Mouse (Mus musculus) neural tube, embryonic 15.5 days (tissue): ENCODE measurements around the gene Wdr90. TPM values are rescaled to one million over a fixed set of nuclear protein-coding genes. Genes with fewer than 3 reads are reported as not detected.

Experiments used
- ATAC-seq: fragments of 200-750 bp; cut with Nextera tagmentation; 2 replicates; pipeline ENCODE4 v1.8.0; 2017; ENCODE audit warnings: mild to moderate bottlenecking, moderate TSS enrichment, moderate library complexity; ENCODE audit not compliant: low FRiP score
- H3K27ac ChIP-seq: fragments of 300-500 bp; sonication (generic); replicated peaks from 2 replicates; pipeline ENCODE4 v1.5.1; 2015; ENCODE audit warnings: mild to moderate bottlenecking, inconsistent platforms
- H3K27me3 ChIP-seq: fragments of 300-500 bp; sonication (generic); replicated peaks from 2 replicates; pipeline ENCODE4 v1.6.1; 2015; ENCODE audit warnings: inconsistent platforms
- H3K36me3 ChIP-seq: fragments of 300-500 bp; sonication (generic); 2 replicates; pipeline ENCODE4 v1.6.1; 2015; ENCODE audit warnings: inconsistent platforms
- H3K4me1 ChIP-seq: fragments of 300-500 bp; sonication (generic); 2 replicates; pipeline ENCODE4 v1.6.1; 2015; ENCODE audit warnings: inconsistent platforms
- H3K4me2 ChIP-seq: fragments of 300-500 bp; sonication (generic); 2 replicates; pipeline ENCODE4 v1.6.1; 2015; ENCODE audit warnings: inconsistent platforms, mild to moderate bottlenecking, moderate library complexity
- H3K4me3 ChIP-seq: fragments of 300-500 bp; sonication (generic); replicated peaks from 2 replicates; pipeline ENCODE4 v1.5.1; 2015; ENCODE audit warnings: mild to moderate bottlenecking, inconsistent platforms
- H3K9ac ChIP-seq: fragments of 300-500 bp; sonication (generic); replicated peaks from 2 replicates; pipeline ENCODE4 v1.6.1; 2015; ENCODE audit warnings: mild to moderate bottlenecking, inconsistent platforms
- H3K9me3 ChIP-seq: fragments of 300-500 bp; sonication (generic); replicated peaks from 2 replicates; pipeline ENCODE4 v1.6.1; 2016; ENCODE audit warnings: inconsistent platforms
- WGBS: fragments of 180-500 bp; shearing (Covaris S2); methylation state at CpG from one replicate; pipeline ENCODE4 v1.1.7; 2015; ENCODE audit warnings: mixed read lengths; 5-methylcytosine and 5-hydroxymethylcytosine counted together
- polyA plus RNA-seq: library from polyadenylated mRNA; unstranded; fragments of >200 nt; fragmentation: Nextera tagmentation; extraction: Ambion mirVana; gene quantifications from 2 replicates; pipeline ENCODE4 v1.2.1, GENCODE M21; 2015

Wdr90 gene
- 15.5 and 18.1 TPM in 2 replicates for polyA plus RNA-seq

DNA sequence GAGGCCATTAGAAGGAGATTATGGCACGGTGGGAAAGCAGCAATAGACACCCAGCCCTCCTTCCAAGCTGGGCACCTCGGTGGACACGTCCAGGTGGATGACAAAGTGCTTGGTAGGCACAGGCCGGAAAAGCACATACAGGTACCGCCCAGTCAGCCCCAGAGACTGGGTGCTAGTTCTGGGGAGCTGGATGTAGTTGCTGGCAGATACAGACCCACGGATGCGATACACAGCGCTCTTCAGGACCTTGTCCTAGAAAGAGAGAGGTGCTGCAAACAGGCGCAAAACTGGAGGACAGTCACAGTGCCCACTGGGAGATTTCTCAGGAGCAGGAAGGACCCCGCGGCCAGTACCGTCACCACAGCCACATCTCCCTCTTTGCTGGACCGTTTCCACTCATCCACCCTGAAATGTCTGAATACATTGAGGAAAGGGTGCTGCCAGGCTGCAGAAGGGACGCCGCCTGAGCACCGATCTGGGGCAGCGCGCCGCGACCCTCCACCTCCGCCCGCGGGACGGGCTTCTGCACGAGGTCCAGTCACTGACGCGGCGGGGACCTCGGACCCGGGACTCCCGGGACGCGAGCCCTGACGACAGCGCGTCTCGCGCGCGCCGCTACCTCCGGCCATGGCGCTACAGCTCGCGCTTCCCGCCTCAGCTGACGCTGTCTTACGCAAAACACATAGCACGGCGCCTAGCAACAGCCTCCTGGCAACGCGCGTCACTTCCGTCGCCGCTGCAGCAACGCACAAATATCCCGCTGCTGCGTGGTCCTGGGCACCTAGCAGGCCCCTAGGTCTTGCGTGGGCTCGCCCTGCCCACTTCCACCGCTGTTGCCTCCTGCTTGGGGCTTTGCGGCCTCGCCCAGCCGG, at the start of gene Wdr90:
Gene Wdr90, minus strand, starts transcription at position 670 of the 872 bp plus-strand sequence.
- WGBS: 3% methylated on average over 65 of the region's 65 CpGs
- Histone ChIP-seq H3K9me3 (no peaks in the 10 kb centered on the region), H3K27me3 (no peaks in the 10 kb centered on the region), H3K4me3 (peak within 1 kb of the TSS; percentile 71), H3K4me1 (peaks cover 18% of the 10 kb centered on the region), H3K4me2 (peak within 1 kb of the TSS; percentile 91), H3K27ac (peak within 1 kb of the TSS; percentile 90), H3K9ac (peak within 1 kb of the TSS; percentile 92), H3K36me3 (peaks cover 6% of the 10 kb centered on the region; the same call in 1 of the 2 replicates)
- ATAC-seq: peak; percentile 95

DNA sequence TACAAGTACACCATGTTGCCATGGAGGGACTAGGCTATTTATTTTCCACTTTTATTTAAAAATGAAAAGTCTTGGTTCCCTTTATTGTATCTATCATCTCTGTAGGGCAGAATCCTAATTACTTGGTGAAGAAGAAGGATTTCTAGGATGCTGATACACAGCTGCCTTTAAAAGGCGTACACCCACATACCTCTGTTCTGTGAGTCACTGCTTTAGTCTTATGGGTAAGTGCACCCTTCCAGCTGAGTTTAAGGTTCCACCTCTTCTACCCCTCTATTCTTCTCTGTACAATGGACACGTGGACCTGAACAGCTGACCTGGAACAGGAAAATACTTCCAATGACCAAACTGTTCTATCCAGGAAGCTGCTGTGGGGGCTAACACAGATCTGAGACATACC, 46.3 kb upstream of the Wdr90 start:
- H3K4me2 ChIP-seq: no peak overlapping the region
- peaks cover 2% of the 10 kb centered on the region; the same call in 1 of the 2 replicates for H3K36me3 ChIP-seq
- H3K4me3 ChIP-seq: no peak overlapping the region
- 89% methylated on average over 2 of the region's 2 CpGs for WGBS
- H3K9me3 ChIP-seq: no peaks in the 10 kb centered on the region
- no peaks in the 10 kb centered on the region for H3K4me1 ChIP-seq
- no peak for ATAC-seq
- H3K9ac ChIP-seq: no peak overlapping the region
- no peak overlapping the region for H3K27ac ChIP-seq
- H3K27me3 ChIP-seq: no peaks in the 10 kb centered on the region

DNA sequence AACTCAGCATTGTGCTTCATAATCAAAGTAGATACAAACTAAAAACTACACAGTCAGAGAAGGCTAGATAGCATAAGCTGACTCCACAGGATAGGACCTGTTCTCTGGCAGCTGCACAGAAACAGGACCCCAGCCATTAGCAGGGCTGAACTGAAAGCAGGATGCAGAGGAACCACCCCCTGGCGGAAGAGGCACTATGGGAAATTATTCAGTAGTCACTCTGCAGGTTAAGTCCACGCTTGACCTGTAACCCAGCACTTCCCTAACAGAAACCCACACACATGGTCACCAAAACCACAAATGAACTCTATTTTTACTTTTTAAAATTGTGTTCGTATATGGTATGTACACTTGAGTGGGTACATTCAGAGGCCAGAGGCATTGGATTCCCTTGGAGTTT, 41.8 kb upstream of the Wdr90 start:
- no peaks in the 10 kb centered on the region for H3K9me3 ChIP-seq
- no peaks in the 10 kb centered on the region for H3K27me3 ChIP-seq
- no peak overlapping the region for H3K9ac ChIP-seq
- no peak for ATAC-seq
- WGBS: 93% methylated on average over 3 of the region's 3 CpGs
- peaks cover 6% of the 10 kb centered on the region for H3K36me3 ChIP-seq
- H3K4me2 ChIP-seq: no peak overlapping the region
- H3K4me3 ChIP-seq: no peak overlapping the region
- no peaks in the 10 kb centered on the region for H3K4me1 ChIP-seq
- H3K27ac ChIP-seq: no peak overlapping the region

DNA sequence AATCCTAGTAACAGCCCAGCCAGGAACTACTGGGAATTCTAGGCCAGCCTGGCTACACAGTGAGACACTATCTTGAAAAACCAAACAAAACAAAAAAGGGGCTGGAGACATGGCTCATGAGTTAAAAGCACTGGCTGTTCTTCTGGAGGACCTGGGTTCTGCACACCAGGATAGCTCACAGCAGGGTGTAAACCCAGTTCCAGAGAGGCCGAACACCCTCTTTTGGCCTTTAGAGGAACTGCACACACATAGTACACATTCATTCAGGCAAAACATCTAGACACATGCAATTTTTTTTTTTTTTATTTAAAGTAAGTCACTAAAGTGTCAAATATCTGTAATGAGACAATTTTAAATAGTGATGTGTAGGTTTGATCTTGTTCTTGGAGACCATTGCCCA, 38.9 kb upstream of the Wdr90 start:
- Histone ChIP-seq H3K9ac (no peak overlapping the region), H3K36me3 (peaks cover 4% of the 10 kb centered on the region), H3K9me3 (no peaks in the 10 kb centered on the region), H3K4me3 (no peak overlapping the region), H3K27ac (no peak overlapping the region), H3K27me3 (no peaks in the 10 kb centered on the region), H3K4me1 (no peaks in the 10 kb centered on the region), H3K4me2 (no peak overlapping the region)
- WGBS: 97% methylated on average over 1 of the region's 1 CpGs
- ATAC-seq: no peak

DNA sequence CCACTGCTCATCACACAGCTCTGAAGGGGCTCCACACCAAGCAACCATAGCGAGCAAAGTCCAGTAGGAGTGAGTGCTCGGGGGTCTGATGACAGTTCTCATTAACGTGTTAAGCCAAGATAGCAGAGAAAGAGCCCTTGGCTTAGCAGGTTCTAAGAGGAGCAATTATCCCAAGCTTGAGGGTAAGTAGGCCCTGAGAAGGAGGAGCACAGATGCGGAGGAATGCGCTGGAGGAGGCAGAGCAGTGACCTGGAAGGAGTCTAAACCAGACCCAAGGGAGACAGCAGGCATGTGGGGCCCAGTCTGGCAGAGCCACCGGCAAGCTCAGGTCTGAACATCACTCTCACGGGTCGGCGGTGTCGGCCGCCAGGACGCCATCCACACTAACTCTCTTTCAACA, 34.6 kb upstream of the Wdr90 start:
- Histone ChIP-seq H3K27ac (no peak overlapping the region), H3K36me3 (peaks cover 3% of the 10 kb centered on the region), H3K27me3 (no peaks in the 10 kb centered on the region), H3K4me2 (no peak overlapping the region), H3K9me3 (no peaks in the 10 kb centered on the region), H3K4me1 (peaks cover 6% of the 10 kb centered on the region; the same call in 1 of the 2 replicates), H3K4me3 (no peak overlapping the region), H3K9ac (no peak overlapping the region)
- 75% methylated on average over 12 of the region's 12 CpGs for WGBS
- no peak for ATAC-seq

DNA sequence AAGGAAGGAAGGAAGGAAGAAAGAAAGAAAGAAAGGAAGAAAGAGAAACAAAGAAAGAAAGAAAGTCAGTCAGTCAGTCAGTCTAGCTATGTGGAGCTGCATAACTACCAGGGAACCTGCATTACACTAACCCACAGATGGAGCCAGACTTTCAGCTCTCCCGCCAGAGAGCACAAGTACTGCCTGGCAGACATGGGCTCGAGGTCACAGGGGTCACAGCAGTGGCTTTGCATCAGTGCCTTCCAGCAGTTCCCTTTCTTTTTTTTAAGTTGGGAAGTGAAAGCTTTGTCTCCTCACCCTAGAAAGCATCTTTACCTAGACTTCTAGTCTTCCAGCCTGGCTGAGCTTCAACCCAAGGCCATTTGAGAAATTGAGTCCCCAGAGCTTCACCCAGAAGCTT, 34.1 kb upstream of the Wdr90 start:
- H3K27ac ChIP-seq: no peak overlapping the region

DNA sequence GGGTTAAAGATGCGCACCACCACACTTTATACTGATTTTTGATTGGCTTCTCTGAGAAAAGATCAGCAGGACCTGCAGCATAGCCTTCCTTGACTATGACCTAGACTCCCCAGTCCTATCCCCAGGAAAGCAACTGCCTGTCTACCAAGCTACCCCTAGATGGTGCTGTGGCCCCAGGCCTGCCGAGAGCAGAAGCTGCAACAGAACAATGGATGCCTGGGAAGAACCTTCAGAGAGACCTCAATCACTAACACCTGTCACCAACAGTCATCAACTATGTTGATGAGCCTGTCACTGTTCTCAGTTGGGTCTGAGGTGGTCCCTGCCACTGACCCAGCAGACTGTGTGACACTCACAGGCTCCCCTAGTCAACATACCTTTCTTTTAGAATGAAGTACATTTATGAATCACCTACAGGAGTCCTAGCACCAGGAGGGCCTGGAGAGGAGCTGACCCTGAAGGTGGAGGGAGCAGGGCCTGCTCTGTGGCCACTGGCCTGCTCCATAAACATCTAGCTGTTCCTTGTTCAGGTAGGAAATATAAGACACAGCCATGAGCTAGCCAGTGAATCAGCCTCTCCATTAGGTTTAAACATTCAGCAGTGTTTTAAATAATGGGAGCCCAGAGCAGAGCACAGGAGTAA, 32.8 kb upstream of the Wdr90 start:
- H3K4me3 ChIP-seq: no peak overlapping the region
- peaks cover 6% of the 10 kb centered on the region; the same call in 1 of the 2 replicates for H3K4me1 ChIP-seq
- H3K9ac ChIP-seq: peak overlapping the region; percentile 26; the same call in 1 of the 2 replicates
- peaks cover 13% of the 10 kb centered on the region for H3K36me3 ChIP-seq
- H3K4me2 ChIP-seq: no peak overlapping the region
- H3K27ac ChIP-seq: peak overlapping the region; percentile 66
- peak; percentile 88 for ATAC-seq
- H3K9me3 ChIP-seq: no peaks in the 10 kb centered on the region
- no peaks in the 10 kb centered on the region for H3K27me3 ChIP-seq
- 39% methylated on average over 2 of the region's 2 CpGs for WGBS

More for the DNA sequence above, 34.1 kb upstream of the Wdr90 start:
- no peak overlapping the region for H3K9ac ChIP-seq
- no peaks in the 10 kb centered on the region for H3K9me3 ChIP-seq
- ATAC-seq: no peak
- H3K4me2 ChIP-seq: no peak overlapping the region
- 43% methylated on average over 2 of the region's 2 CpGs for WGBS
- H3K36me3 ChIP-seq: 0 out of 2 replicates have a peak, but pooled peaks cover under 1% of the 10 kb centered on the region
- H3K4me1 ChIP-seq: peaks cover 6% of the 10 kb centered on the region; the same call in 1 of the 2 replicates
- H3K4me3 ChIP-seq: no peak overlapping the region
- no peaks in the 10 kb centered on the region for H3K27me3 ChIP-seq

DNA sequence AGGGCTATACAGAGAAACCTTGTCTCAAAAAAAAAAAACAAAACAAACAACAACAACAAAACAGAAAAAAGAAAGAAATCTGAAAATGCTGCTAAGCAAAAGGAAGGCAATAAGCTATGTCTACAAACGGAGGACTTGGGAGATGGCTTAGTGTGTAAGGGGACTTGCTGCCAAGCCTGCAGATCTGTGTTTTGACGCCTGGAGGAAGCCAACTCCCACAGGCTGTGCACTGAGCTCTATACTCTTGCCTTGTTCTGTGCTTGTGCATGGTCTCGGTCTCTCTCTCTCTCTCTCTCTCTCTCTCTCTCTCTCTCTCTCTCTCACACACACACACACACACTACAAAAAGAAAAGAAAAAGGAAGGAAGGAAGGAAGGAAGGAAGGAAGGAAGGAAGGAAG, 27.5 kb upstream of the Wdr90 start:
- WGBS: 90% methylated on average over 3 of the region's 3 CpGs
- H3K4me1 ChIP-seq: 0 out of 2 replicates have a peak, but pooled peaks cover 4% of the 10 kb centered on the region
- no peaks in the 10 kb centered on the region for H3K9me3 ChIP-seq
- no peak overlapping the region for H3K4me2 ChIP-seq
- H3K27me3 ChIP-seq: no peaks in the 10 kb centered on the region
- H3K4me3 ChIP-seq: no peak overlapping the region
- peaks cover 37% of the 10 kb centered on the region for H3K36me3 ChIP-seq
- no peak for ATAC-seq
- no peak overlapping the region for H3K27ac ChIP-seq
- H3K9ac ChIP-seq: no peak overlapping the region

DNA sequence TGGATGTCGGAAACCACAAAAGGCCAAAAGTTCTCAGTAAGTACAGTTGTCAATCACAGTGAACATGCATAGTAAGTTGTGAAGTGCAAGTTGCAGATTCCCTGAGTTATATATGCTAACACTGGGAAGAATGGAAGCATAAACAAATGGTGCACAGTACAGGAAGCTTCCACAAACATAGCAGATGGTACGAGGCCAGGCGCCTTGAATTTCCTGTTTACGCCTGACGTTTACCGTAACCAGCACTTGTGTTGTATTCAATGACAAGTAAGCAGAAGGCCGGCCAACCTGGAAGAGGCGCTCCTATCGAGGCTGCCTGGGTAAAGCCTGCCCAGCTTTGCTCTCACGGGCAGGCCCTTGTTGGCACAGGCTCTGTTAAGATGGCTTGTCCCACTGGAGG, 26.2 kb upstream of the Wdr90 start:
- H3K4me3 ChIP-seq: no peak overlapping the region
- 90% methylated on average over 10 of the region's 10 CpGs for WGBS
- no peak overlapping the region for H3K27ac ChIP-seq
- ATAC-seq: no peak
- no peaks in the 10 kb centered on the region for H3K27me3 ChIP-seq
- no peaks in the 10 kb centered on the region for H3K9me3 ChIP-seq
- peaks cover 50% of the 10 kb centered on the region for H3K36me3 ChIP-seq
- H3K9ac ChIP-seq: no peak overlapping the region
- 0 out of 2 replicates have a peak, but pooled peaks cover 4% of the 10 kb centered on the region for H3K4me1 ChIP-seq
- H3K4me2 ChIP-seq: no peak overlapping the region

DNA sequence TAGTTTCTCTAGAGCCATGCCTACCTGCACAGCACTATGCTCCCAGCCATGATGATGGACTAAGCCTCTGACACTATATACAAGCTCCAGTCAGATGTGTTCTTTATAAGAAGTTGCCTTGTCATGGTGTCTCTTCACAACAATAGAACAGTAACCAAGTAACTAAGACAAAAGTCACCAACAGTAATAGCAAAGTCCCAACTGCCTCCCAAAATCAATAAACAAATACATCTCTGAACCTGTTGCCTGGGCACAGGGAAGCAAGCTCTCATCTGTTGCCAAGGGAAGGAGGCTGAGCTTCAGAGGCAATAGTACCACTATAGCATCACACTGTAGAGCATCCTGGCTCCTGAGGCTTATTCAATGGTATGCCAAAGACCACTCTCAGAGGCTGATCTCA, 25.5 kb upstream of the Wdr90 start:
- Histone ChIP-seq H3K4me1 (0 out of 2 replicates have a peak, but pooled peaks cover 4% of the 10 kb centered on the region), H3K9ac (no peak overlapping the region), H3K4me2 (no peak overlapping the region), H3K9me3 (no peaks in the 10 kb centered on the region), H3K4me3 (no peak overlapping the region), H3K36me3 (peaks cover 51% of the 10 kb centered on the region), H3K27ac (no peak overlapping the region), H3K27me3 (no peaks in the 10 kb centered on the region)
- ATAC-seq: no peak

DNA sequence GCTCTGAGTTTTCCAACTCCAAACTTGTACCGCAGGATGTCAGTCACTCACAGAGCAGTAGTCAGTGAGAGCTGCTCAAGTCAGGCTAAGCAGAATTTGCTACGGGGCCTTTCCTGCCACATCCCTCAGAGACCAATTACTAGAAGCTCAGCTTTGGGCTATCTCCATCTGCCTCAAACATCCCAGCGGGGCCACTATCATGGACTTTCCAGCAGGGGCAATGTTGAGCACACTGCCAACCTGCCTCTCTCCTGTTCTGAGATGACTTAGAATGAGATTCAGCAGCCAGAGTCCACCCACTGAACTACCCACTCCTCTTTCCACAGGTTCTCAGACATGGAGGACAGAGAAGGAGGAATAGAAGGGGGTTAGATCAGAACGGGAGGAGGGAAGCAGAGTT, 24.3 kb upstream of the Wdr90 start:
- Histone ChIP-seq H3K9ac (no peak overlapping the region), H3K27me3 (no peaks in the 10 kb centered on the region), H3K4me3 (no peak overlapping the region), H3K4me1 (peaks cover 12% of the 10 kb centered on the region; the same call in 1 of the 2 replicates), H3K36me3 (peaks cover 51% of the 10 kb centered on the region), H3K9me3 (no peaks in the 10 kb centered on the region), H3K4me2 (no peak overlapping the region), H3K27ac (no peak overlapping the region)
- 62% methylated on average over 4 of the region's 4 CpGs for WGBS
- no peak for ATAC-seq

DNA sequence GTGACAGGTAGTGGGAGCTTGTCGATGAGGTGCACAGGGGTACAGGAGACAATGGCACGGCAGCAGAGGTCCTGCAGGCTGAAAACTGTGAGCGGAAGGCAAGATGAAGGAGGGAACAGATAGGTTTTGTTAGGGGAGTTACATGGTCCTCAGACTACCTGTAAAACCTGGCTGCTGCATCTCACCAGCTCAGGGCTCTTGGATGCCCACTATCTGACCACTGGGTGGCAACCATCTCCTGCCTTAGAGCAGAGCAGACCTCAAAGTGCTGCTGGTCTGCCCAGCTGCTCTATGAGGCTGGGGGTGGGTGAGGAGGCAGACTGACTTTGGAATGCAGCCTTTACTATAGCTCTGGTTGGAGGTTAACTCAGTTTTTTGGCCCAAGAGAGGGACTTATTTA, 22.5 kb upstream of the Wdr90 start:
- no peak overlapping the region for H3K4me2 ChIP-seq
- no peaks in the 10 kb centered on the region for H3K27me3 ChIP-seq
- peaks cover 44% of the 10 kb centered on the region for H3K36me3 ChIP-seq
- H3K9ac ChIP-seq: no peak overlapping the region
- H3K9me3 ChIP-seq: no peaks in the 10 kb centered on the region
- H3K4me1 ChIP-seq: peaks cover 21% of the 10 kb centered on the region; the same call in 1 of the 2 replicates
- no peak overlapping the region for H3K4me3 ChIP-seq
- no peak overlapping the region for H3K27ac ChIP-seq
- 89% methylated on average over 3 of the region's 3 CpGs for WGBS
- no peak for ATAC-seq
